Mouse (Mus musculus) megakaryocyte, embryonic 14.5 days (primary cell): ENCODE measurements at regions not wholly inside any gene's neighbourhood (a gene's known extent, or its start where the extent isn't known, plus 50 kb on each side); places are given as distances from the start of the nearest gene placed in this dataset.

Experiments
- FLI1 ChIP-seq: IDR thresholded peaks from 2 replicates; pipeline ENCODE4 v1.6.1; 2012; ENCODE audit warnings: low read length, inconsistent platforms, mixed read lengths
- GATA1 ChIP-seq: IDR thresholded peaks from 3 replicates; pipeline ENCODE4 v1.6.1; 2012; ENCODE audit warnings: mixed read lengths, low read length, inconsistent platforms, borderline replicate concordance

GRCm38 (mm10) chr5:142338051-142338450 lies 63.2 kb upstream of the Foxk1 start:
- TF ChIP-seq FLI1 (no peak), GATA1 (no peak)
